Mouse (Mus musculus): ENCODE results near the gene Ctdnep1.

The Ctdnep1 gene

DNA sequence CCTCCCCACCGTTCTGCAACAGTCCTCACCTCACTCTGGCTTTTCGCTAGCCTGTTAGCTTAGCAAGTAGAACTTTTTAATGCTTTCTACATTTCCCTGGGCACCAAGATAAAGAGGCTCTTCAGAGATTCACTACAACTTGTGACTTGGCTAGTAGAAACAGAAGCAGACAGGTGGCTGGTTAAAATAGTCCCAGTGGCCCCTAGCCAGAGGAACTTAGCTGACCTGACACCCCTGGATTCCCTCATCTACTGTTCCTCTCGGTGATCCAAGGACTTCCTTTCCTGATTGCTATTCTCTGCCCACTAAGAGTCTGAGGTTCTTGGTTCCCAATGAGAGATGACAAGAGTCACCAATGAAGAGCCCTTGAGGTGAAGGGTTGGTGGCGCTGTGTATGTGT is 2.4 kb downstream of the Ctdnep1 start:
- no peak for DNase-seq

DNA sequence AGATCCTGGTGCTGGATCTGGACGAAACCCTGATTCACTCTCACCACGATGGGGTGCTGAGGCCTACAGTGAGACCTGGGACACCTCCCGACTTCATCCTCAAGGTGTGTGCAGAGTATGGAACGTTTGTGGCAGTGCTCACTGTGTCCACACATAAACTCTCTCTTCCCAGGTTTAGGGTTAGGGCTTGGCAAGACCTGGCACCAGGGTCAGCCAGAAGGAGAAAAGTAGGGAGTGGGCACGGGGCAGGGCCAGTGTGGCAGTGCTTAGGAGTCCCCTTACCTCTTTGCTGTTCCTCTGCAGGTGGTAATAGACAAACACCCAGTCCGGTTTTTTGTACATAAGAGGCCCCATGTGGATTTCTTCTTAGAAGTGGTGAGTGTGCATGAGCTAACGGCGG is 3.5 kb downstream of the Ctdnep1 start:
- DNase-seq, result no peak

- no peak for DNase-seq
Measured at GRCm38 (mm10) chr11:69989949-69990348, 9.0 kb downstream of the Ctdnep1 start.

DNA sequence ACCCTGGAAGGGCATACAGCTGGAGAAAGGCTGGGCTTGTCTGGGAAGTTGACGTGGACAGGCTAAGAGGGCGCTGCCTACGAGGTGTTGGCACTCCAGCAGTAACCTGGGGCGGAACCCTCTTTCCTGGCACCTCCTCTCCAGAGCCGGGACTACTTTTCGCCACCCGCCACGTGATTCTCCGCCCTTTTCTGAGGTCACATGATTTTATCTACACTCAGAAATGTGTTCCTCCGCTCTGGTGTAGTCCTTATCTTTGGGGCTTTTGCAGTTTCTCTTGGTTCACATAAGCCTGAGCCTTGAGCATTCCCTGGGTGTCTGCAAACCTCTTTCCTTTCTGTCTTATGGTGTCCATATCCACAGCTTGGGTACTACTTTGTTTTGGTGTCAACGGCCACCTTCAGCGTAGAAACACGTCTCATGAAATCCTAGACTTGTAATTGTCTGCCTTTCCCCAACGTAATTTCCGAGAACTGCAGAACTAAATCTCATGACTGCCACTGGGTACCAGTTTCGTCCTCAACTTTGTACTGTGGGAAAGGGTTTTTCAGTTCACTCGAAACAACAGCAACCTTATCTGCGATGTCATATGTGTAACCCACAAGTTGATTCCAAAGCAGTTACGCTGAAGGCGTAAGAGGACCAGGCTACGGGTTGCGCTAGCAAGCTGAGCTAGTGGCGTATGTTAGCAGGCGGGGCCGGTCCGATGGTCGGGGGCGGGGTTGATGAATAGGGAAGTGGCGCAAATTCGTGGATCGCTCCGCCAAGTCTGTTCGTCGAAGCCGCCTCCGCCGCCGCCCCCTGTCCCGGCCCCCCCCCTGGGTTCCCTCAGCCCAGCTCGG is 10.1 kb downstream of the Ctdnep1 start, which contains the start of gene Gabarap:
TSS of gene Gabarap (plus strand) at position 294 of the 842 bp plus-strand sequence.
- peak; percentile 98 for DNase-seq

DNA sequence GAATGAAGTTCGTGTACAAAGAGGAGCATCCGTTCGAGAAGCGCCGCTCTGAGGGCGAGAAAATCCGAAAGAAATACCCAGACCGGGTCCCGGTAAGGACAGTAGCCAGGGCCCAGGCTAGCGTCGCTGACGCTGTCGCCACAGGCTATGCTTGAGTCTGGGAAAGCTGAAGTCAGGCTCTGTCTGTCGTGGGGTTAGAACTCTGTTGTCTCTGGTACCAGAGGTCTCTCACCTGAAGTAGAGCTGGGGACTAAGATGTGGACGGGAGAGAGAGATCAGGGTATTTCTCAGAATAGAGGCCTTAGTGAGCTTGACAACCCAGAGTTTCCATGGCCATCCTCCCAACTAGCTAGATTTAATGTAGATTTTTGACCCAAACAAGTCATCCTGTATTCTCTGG is 10.8 kb downstream of the Ctdnep1 start:
- no peak for DNase-seq

- DNase-seq, result no peak
Measured at GRCm38 (mm10) chr11:69992396-69992795, 11.4 kb downstream of the Ctdnep1 start.

DNA sequence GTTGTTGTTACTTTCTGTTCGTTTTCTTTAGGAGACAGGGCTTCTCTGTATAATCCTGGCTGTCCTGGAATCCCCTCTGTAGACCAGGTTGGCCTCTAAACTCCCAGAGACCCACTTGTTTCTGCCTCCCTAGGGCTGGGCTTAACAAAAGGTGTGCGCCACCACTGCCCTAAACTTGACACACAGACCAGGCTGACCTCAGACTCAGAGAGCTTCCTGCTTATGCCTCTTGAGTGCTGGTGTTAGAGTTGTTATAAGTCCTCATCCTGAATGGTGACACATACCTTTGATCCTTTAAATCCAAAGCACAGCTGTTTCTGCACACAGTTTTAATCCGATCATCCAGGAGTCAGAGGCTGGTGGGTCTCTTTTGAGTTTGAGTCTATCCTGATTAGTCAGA is 12.0 kb downstream of the Ctdnep1 start:
- no peak for DNase-seq

DNA sequence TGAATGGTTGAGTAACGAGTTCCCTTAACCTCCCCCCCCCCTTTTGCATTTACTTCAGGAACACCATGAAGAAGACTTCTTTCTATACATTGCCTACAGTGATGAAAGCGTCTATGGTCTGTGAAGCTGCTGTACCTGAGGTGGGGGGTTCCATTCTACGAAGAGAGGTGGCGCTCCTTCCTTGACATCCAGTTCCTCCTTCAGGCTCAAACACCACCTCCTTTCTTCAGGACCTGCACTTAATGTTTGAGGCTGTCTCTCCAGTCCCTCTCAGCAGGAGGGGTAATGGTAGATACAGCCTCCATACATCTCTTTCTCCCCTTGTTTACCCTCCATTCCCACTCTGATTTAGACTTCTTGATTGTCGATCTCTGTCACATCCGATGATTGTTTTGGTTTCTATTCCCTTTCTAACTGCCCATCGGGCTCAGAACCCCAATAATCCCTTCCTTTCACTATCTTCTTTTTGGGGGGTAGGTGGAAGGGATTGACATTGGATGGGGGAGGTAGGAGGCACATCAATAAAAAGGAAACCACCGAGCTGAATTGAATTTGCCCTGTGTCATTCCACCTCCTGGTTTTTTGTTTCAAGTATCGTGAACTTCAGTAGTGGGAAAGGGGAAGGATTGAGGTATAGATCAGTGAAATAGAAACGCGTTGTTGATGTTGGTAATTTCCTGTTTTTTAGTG is 13.6 kb downstream of the Ctdnep1 start:
- DNase-seq, result no peak

GRCm38 (mm10) chr11:69995391-69995960 is 14.5 kb downstream of the Ctdnep1 start, which contains the start of gene Phf23:
TSS of gene Phf23 (plus strand) at chr11:69995777.
- DNase-seq, result peak; percentile 99

DNA sequence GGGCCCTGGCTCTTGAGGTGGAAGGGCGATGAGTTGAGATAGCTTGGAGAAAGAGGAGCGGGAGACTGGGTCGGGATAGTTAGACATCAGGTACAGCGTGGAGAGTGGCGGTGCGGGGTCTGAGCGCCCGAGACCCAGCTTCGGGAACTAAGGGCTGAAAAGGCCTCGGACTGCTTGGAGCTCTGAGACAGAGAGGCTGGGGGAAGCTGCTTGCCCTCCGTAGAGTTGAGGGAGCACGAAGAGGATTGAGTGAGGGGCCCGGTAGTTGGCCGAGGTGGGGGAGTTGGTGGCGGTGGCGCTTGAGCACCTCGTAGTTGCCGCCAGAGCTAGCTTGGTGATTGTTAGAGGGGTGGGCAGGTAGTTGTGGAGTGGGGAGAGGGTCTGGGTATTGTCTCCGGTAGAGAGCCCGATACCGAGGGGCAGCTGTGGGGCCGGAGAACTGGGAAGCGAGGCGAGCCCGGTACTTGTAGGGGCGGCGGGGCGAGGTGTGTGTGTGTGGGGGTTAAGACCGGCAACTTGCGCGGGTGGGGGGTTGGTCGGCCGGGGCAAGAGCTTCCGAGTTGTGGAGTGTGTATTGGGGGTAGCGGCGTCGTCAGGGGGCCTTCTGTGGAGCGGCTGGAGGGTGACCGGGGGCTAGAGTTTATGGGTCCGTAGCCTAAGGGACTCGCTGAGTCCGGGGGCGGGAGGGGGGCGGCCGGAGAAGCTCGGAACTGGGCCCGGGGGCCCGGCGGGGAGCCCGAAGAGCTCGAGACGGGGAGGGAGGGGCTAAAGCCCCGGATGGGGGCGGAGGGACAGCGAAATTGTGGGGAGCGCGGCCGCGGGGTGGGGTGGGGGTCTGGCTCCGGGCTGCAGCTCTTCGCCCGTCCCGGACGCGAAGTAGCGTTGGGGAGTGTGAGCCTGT is 15.5 kb downstream of the Ctdnep1 start:
- DNase-seq, result peak in 1 of 2 experiments; percentile 48

- peak; percentile 92 to 94 for DNase-seq
Measured at GRCm38 (mm10) chr11:69997070-69997509, 16.1 kb downstream of the Ctdnep1 start.

DNA sequence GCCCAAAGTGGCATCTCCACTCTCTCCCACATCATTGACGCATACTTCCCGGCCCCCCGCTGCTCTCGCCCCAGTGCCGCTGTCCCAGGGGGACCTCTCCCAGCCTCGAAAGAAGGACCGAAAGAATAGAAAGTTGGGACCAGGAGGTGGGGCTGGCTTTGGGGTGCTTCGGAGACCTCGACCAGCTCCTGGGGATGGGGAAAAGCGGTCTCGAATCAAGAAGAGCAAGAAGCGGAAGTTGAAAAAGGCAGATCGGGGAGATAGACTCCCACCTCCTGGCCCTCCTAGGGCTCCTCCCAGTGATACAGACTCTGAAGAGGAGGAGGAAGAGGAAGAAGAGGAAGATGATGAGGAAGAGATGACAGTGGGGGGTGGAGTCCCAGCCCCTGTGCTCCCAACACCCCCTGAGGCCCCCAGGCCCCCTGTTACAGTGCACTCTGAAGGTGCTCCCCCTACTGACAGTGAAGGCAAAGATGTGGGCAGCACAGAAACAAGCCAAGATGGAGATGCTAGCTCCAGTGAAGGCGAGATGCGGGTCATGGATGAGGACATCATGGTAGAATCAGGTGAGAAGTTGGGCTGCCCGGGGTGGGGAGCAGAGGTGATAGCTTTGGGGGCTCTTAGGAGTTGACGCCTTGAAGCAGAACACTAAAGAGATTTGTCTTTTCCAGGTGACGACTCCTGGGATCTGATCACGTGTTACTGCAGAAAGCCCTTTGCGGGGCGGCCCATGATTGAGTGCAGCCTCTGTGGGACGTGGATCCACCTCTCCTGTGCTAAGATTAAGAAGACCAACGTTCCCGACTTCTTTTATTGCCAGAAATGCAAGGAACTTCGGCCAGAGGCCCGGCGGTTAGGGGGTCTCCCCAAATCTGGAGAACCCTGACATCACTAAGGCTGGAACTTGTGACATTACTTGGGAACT is 17.9 kb downstream of the Ctdnep1 start:
- DNase-seq, result no peak

GRCm38 (mm10) chr11:69999666-70000065 is 18.7 kb downstream of the Ctdnep1 start:
- DNase-seq, result no peak

- peak; percentile 92 to 95 for DNase-seq
Measured at GRCm38 (mm10) chr11:70000396-70000898, 19.5 kb downstream of the Ctdnep1 start, which contains the start of gene Dvl2. TSS of gene Dvl2 (plus strand) at chr11:70000595.

DNA sequence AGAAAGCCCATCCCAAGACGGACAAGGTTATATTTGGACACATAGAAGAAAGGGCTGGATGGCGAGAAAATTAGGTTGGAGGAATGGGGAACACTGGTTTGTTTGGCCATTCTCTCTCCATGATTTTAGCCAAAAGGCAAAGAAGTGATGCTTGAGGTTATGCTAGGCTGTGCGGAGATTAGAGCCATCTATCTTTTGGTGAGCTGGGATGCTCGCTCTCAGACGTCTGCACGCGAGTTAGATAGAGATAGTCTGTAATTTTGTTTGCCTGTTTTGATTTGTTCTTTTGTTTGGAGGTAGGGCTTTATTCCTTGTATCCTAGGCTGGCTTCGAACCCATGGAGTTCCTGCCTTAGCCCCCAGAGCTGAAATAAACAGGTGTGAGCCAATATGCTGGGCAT is 20.2 kb downstream of the Ctdnep1 start:
- DNase-seq, result no peak

- peak in 1 of 2 experiments; percentile 36 for DNase-seq
Measured at GRCm38 (mm10) chr11:70001865-70002264, 20.9 kb downstream of the Ctdnep1 start.

DNA sequence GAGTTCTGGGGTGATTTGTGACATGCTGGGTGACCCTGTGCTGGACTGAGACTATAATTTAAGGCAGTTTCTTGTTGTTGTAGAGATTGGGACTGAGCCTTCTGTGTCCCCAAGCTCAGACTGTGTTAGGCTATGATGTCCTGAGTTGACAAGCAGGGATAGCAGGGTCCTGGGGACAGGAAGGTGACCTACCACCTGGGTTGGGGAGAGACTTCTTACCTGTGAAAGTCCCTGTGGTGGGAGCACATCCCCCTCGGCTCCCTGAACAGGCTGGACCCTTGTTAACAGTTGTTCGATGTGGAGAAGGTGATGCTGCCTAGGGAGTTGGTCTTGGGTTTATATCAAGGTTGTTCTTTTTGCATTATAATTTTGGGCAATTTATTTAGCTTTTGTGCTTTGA is 21.5 kb downstream of the Ctdnep1 start:
- DNase-seq, result no peak

DNA sequence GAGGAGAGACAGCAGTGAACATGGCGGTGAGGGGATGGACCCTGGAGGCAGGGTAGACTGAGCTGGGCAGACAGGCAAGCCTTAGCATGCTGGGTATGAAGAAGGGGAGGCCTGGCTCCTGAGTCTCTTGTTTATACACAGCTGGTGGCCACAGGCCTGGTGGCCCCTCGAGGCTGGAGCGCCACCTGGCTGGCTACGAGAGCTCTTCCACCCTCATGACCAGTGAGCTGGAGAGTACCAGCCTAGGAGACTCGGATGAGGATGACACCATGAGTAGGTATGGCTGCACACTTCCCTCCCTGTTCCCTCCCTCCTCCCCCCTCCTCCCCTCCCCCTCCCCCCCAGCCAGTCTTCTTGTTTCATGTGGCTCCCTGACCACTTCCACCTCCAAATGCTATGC is 24.6 kb downstream of the Ctdnep1 start:
- DNase-seq, result no peak

GRCm38 (mm10) chr11:70010033-70010432 is 29.1 kb downstream of the Ctdnep1 start:
- DNase-seq, result no peak

GRCm38 (mm10) chr11:70010548-70010947 is 29.6 kb downstream of the Ctdnep1 start:
- no peak for DNase-seq

DNA sequence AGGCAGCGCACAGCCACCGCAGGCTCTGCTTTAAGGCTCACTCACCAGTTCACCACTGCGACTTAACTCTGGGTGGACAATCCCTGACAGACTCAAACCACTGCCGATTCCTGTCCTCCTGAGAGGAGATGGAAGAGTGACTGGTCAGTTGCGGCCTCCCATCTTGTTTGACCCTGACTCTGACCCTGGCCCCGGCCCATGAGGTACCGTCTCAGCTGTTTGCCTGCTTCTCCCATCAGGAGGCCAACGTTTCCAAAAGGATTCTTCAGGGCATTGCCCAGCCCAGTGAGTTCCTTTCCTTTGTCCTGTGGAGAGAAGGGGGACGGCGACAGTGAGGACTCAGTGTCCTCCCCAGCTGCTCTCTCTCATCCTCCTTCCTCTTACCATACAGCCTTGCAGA is 30.0 kb downstream of the Ctdnep1 start:
- no peak for DNase-seq
